Mouse (Mus musculus): ENCODE measurements around the gene Gria2.

Gene Gria2

GRCm38 (mm10) chr3:80774005-80774764 lies 28.4 kb downstream of the Gria2 start:
- no peak for DNase-seq

- DNase-seq: no peak
Observed at GRCm38 (mm10) chr3:80773232-80773631, 29.4 kb downstream of the Gria2 start.

- DNase-seq: peak; percentile 80 to 86
Observed at GRCm38 (mm10) chr3:80769506-80770235, 33.0 kb downstream of the Gria2 start.

GRCm38 (mm10) chr3:80758955-80759354 lies 43.7 kb downstream of the Gria2 start:
- DNase-seq: peak; percentile 23 to 53

GRCm38 (mm10) chr3:80758363-80758762 lies 44.3 kb downstream of the Gria2 start:
- DNase-seq: no peak

GRCm38 (mm10) chr3:80750786-80751185 lies 51.8 kb downstream of the Gria2 start:
- no peak for DNase-seq

- peak; percentile 23 to 40 for DNase-seq
Observed at GRCm38 (mm10) chr3:80725205-80725604, 77.4 kb downstream of the Gria2 start.

GRCm38 (mm10) chr3:80713123-80713522 lies 89.5 kb downstream of the Gria2 start:
- no peak for DNase-seq

- no peak for DNase-seq
Observed at GRCm38 (mm10) chr3:80708992-80709391, 93.6 kb downstream of the Gria2 start.

GRCm38 (mm10) chr3:80702173-80702572 lies 100.5 kb downstream of the Gria2 start:
- DNase-seq: no peak

GRCm38 (mm10) chr3:80697523-80697922 lies 105.1 kb downstream of the Gria2 start:
- DNase-seq: peak; percentile 40 to 71

GRCm38 (mm10) chr3:80694965-80695364 lies 107.7 kb downstream of the Gria2 start:
- DNase-seq: no peak

GRCm38 (mm10) chr3:80665105-80665504 lies 137.5 kb downstream of the Gria2 start:
- DNase-seq: peak in 1 of 2 experiments; percentile 22

GRCm38 (mm10) chr3:80663293-80663692 lies 139.3 kb downstream of the Gria2 start:
- DNase-seq: no peak

- DNase-seq: no peak
Observed at GRCm38 (mm10) chr3:80661838-80662237, 140.8 kb downstream of the Gria2 start.

GRCm38 (mm10) chr3:80652213-80652612 lies 150.4 kb downstream of the Gria2 start:
- DNase-seq: no peak

Data from cerebellum, postnatal 25 days (tissue).